Mouse (Mus musculus) right cerebral cortex, postnatal 14 days (tissue): ENCODE results near the gene Atp1b2.
"Not testable (repeated sequence)": the region's sequence is repeated elsewhere in the genome, so short reads cannot be mapped to it uniquely, and the experiment has no call there.

ENCODE experiments used
- DNase-seq: peaks from one replicate; pipeline ENCODE4 v3.0.0; 2022

The Atp1b2 gene

DNA sequence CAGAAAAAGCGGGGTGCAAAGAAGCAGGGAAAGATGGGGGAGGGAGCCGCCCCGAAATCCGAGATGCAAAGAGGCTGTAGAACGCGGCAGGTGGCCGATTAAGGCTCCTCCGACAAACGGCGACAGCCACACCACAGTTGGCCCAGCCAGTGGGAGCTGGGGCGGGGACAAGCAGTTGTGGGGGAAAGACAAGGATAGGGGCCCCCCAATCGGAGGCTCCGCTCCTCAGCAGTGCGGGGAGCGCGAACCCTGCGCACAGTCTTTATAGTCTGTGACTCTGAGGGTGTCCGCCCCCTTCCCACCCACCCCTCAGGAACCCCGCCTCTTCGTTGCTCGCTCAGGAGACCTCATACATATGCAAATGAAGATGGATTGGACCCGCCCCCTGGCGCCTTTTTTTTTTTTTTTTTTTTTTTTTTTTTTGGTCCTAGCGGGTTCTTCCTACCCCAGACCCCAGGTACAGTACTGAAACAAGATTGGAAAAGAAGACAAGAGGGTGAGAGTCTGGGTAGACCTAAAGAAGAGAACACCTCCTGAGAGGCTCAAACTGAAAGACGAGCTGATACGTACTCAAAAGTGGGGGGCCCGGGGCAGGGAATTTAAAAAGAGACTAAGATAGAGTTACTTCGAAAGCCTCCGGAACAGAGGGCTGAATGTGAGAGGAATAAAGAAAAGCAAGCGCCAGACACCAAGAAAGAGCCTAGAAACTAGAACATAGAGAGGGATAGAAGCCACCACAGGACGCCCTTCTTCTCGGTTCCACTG lies at the start of gene Atp1b2:
TSS of gene Atp1b2 (minus strand) at position 217 of the 765 bp plus-strand sequence.
- DNase-seq = peak; percentile 78

DNA sequence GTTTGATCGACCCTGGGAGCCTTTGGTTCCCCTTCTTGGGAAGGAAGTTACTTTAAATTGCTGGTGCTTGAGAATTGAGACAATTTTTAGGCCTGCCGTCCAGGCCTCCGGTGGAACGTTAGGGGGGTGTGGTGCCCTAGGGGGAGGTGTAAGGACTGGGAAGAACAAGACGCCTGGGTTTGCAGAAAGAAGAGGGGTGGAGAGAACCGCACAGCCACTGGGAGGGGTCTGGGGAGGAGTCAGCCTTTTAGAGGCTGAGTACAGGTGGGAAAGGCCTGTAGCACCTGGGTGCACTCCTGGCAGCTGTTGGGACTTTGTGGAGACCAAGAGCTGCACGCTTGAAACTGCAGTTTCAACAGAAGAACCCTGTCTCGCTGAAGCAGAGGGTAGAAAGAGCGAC lies 49.0 kb upstream of the Atp1b2 start:
- no peak for DNase-seq

DNA sequence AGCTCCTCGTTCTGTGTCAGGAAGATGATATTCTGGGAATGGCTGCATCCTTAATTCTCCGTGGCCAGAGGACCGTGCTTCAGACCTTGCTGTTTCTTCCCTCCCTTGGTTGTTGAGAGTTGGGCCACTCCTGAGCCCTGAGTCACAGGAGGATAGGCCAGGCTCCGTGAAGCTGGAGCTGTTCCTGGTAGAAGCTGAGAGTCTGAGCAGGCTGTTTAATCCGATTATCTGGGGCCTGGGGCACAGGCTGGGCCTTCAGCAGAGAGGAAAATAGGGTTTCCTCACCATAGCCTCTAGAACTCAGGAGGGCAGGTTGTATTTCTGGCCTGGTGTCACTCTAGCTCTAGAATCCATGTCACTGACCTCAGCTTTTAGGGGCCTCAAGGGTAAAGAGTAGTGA lies 47.7 kb upstream of the Atp1b2 start:
- no peak for DNase-seq

DNA sequence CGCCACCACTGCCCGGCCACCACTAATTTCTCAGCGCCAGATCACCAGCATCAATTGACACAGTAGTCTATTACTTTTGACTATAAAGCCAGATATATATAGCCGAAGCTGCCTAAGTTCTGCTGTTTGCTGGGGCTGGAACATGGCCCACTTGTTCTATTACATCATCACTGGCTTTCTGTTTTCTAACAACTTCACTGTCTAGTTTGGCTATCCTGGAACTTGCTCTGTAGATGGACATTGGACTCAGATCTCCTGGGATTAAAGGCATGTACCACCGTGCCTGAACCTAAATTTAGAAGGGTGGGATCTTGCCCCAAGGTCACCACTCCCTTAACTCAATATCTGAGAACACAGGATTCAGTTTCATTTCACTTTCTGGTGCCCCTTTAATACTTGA lies 40.1 kb upstream of the Atp1b2 start:
- DNase-seq = no peak

DNA sequence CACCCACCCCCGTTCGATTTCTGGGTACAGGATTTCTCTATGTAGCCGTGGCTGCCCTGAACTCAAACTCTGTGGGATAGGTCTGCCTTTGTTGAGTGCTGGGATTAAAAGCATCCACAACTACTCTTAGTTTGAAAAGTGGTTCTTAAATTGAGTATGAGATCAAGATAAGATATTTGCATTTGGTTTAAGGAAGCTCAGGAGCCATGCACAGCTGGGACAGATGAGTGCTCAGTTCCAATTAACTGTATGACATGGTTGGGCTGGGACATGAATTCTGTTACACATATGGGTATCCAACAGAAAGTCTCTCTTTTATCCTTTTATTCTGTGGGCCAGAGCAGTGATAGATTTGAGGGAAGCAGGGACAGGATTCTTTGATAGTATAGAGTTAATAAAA lies 29.7 kb upstream of the Atp1b2 start:
- DNase-seq = no peak

DNA sequence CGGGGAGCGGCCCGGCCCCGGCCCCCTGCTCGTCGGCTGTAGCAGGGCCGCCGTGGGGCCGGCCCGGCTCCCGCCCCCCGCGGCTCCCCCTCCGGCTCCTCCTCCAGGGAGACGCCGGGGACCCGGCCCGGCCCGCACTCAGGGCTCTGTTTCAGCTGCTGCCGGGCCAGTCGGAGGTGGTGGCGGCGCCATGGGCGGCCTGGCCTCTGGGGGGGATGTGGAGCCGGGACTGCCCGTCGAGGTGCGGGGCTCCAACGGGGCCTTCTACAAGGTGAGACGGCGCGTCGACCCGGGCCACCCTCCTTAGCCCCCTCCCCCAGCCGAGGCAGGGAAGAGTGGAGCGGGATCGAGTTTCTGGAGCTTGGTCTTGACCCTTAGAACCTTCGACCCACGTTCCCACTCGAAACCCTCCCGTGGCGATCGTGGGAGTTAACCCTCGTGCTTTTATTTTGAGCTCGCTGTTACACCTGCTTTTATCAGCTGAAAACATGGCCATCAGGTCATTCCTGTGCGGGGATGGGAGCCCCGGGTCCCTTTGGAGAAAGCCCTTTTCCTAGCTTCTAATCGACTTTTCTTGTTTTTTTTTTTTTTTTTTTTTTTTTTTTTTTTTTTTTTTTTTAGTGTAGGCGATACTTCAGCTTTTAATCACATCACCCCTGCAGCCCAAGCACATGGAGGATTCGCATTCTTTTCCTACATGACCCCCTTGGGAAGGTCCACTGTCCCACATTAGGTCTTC lies 27.6 kb upstream of the Atp1b2 start:
- DNase-seq = no peak

DNA sequence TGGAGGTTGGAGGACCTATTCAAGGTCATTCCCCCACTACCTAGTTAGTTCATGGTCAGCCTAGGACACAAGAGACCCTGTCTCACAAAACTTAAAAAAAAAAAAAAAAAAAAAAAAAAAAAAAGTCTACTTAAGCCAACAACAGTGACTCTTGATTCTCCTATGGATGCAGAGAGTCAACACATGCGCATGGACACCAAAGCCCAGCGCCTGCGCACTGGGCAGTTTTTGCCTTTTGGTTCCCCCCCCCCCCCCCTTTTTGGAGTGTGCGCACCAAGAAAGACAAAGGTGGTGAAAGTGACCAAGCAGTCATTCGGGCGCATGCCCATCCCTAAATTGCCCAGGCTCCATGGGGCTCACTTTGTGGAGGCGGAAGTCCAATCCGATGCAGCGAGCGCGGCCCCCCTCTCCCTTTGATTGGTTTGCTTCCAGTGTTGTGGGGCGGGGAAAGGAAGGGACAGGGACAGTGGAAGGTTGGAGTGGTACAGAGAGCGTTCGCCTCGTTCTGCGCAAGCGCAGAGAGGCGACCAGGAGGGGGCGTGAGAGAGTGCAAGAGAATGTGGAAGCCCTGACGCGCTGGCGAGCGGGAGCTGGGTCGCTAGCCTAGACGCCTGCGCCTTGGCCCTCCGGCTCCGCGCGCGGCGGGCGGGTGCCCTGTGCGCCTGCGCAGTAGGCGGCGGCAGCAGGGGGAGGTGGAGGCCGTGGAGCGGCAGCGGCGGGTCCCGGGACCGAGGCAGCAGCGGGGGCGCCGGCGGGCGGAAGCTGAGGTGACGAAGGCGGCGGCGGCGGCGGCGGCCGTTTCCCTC lies 26.7 kb upstream of the Atp1b2 start, which contains the start of gene Fxr2:
TSS of gene Fxr2 (plus strand) at position 707 of the 806 bp plus-strand sequence.
- DNase-seq = peak; percentile 100

DNA sequence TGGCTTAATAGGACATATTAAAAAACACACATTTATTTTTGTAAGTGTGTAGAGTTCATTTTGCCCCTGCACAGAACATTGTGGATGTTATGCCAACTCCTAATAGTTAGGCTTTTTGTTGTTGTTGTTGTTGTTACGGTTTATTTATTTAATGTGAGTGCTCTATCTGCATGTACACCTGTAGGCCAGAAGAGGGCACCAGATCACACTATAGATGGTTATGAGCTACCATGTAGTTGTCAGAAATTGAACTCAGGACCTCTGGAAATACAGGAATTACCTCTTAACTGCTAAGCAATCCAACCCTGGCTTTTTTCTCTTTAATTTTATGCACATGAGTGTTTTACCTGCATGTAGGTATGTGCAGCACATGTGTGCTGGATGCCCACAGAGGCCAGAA lies 24.1 kb upstream of the Atp1b2 start:
- no peak for DNase-seq

DNA sequence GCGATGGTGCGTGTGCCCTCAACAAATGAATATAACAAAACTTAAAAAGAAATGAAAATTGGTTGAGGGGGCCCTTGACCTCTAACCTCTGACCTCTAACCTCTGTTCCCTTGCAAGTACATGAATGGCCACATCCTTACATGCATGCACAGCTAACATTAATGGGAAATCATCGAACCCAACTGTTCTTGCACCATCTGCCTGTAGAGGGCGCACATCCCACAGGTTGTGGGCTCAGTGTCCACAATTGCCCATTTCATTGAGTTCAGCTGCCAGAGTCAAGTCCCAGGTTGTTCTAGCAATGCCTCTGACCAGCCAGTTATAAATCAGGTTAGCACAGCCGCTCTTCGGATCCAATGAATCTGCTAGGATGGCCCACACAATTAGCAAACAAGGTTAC lies 22.5 kb upstream of the Atp1b2 start:
- DNase-seq = peak; percentile 65

DNA sequence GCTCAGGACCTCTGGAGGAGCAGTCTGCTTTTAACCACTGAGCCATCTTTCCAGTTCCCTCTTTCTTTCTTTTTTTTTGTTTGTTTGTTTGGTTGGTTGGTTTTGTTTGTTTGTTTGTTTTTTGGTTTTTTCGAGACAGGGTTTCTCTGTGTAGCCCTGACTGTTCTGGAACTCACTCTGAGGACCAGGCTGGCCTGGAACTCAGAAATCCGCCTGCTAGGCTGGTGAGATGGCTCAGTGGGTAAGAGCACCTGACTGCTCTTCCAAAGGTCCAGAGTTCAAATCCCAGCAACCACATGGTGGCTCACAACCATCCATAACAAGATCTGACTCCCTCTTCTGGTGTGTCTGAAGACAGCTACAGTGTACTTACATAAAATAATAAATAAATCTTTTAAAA lies 18.6 kb upstream of the Atp1b2 start:
- not testable (repeated sequence) for DNase-seq

DNA sequence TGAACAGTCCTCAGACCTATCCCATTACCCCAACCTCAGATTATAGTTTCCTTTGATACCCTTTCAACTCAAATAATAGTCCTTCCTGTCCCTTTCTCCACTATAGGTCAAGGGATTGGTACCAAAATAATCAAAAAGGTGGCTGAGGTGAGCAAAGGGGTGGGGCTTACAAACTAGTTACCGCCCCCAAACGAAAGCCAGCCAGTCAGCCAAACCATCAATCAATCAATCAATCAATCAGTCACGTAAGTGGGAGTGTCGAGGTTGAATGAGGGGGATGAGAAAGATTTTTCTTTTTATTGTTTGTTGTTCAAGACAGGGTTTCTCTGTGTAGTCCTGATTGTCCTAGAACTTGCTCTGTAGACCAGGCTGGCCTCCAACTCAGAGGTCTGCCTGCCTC lies 17.3 kb upstream of the Atp1b2 start:
- DNase-seq = no peak

DNA sequence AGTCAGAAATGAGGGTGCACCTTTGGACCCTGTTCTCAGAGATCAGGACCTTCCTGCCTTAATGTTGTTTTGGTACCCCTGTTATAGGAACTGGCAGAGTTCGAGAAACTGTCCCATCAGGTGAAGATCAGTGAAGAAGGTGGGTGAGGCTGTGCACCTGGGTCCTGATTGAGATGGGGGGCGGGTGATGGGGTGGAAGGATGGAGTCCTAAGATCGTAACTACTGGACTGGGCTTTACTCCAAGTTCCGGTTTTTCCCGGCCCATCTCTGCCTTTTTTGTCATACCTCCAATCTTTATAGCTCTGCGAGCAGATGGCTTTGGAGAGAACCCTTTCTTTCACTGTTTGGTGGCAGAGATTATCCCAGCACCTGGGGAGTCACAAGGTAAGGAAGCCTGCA lies 16.7 kb upstream of the Atp1b2 start:
- no peak for DNase-seq

DNA sequence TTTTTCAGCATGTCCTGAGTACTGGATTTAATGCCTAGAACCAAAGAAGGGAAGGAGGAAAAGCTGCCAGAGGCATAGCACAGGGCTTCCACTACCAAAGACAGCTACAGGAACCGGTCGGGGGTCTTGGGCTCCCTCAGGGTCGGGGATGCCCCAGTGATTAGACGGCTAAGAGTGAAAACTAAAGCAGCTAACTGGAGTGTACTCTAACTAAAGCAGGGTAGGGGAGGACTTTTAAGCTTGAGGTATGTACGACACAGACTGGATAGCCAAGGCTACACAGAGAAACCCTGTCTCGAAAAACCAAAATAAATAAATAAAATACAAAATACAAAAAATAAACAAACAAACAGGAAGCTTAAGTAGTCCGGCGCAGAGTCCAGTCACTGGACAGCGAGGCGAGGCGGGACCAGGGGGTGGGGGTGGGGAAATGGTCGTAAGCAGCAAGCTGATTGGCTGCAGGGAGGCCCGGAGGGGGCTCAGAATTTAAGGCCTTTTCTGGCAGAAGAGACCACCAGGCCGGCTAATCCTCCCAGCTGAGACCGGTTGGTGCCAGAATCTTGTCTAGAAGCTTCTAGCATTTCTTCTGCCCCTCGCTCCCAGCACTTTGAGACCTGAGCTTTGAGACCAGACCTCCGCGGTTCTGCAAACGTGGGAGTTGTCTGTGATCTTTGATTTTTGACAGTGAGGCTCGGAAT lies 16.0 kb upstream of the Atp1b2 start, which contains the start of gene Sat2:
TSS of gene Sat2 (plus strand) at position 454 of the 698 bp plus-strand sequence.
- DNase-seq = peak; percentile 44

DNA sequence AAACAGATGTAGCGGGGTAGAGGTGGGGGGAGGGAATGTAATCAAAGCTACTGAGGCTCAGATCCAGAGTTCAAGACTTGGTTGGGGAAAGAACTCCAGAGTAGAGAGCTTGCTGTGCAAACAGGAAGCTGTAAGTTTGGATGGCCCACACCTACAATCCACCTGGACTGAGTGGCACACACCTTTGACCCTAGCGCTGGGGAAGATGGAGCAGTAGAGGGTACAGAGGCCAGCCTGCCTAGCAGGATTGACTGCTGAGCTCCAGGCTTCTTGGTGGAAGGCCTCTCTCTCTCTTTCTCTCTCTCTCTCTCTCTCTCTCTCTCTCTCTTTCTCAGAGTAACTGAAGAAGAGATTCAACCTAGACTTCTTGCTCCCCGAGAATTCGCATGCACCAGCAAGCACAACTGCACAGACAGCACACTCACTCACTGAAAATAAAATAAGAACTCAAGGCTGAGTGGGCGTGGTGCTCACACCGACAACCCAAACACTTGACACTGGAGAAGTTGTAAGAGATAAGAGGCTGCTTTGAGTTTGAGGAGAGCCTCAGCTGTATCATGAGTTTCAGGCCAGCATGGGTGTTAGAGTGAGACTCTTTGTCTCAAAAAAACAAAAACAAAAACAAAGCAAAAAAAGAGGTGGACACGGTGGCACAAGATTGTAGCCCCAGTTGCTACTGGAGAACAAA lies 14.8 kb upstream of the Atp1b2 start:
- no peak for DNase-seq

DNA sequence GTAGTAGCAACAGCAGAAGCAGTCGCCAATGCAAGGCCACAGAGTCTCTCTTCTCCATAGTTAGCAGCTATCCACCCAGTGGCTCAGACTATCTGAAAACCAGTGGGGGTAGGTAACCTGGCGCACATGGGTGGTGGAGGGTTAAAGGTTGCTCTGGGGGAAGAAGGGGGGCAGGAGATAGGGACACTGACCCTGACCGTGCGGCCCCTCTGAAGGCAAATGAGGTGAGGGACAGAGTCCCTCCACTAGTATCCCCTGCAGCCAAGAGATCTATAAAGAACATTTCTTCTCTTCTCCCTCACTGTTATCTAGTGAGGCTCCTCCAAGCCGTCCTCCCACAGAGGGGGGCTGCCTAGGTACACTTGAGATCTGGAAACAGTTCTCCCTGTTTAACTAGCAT lies 12.1 kb upstream of the Atp1b2 start, which contains the start of gene Shbg:
TSS of gene Shbg (minus strand) at position 101 of the 400 bp plus-strand sequence.
- no peak for DNase-seq

DNA sequence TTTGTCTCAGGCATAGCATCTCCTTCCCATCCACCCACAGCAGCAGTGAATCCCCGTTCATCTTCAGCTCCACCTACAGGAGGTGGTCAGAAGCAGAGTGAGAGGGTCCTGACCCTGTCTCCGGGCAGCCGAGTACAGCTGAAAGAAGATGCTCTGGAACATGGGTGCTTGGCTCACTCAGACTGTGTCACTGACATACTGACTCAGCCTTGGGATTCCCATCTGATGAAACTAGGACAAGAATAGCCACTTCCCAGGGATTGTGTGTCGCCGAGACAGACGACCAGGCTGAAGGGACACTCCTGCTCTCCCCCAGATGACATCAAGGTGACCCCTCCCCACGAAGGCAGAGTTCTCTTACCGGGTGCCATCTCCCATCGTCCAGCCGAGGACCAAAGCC lies 11.0 kb upstream of the Atp1b2 start:
- no peak for DNase-seq

DNA sequence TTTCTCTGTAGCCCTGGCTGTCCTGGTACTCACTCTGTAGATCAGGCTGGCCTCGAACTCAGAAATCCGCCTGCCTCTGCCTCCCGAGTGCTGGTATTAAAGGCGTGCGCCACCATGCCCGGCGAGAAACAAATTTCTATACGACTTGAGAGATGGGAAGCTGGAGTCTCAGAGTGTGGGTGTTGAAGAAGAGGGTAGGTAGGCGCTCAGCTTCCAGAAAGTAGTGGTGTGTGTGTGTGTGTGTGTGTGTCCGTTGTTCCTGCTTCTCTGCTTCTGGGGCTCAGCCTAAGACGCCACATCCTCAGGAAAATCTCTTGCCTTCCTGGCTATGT lies 8.5 kb upstream of the Atp1b2 start:
- DNase-seq = not testable (repeated sequence)

DNA sequence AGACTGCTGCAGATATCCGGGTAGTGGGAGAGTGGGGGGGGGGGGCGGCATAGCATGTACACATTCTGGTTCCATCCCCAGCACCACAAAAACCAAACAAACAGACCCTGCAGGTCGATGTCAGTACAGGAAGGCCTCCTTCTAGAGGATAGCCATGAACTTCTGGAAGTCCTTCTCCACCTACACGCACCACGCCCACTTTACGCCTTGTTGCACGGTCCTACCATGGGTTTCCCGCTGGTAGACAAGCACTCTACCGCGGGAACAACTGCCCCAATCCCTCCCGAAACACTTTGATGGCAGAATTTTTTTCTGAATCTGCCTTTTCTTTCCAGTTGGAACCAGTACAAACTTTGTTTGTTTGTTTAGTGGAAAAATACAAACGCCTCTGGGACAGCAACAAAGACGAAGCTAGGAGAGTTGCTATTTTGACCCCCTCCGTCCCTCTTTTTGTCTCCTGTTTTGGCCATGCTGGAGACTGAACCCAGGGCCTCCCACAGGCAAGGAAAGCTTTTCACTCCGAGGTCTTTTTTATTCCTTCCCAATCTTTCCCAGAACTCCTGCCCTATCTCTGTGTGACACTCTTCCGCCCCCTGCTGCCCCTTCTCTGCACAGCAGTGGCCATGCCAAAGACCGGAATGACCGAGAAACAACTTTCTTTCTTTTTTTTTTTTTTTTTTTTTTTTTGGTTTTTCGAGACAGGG lies 8.0 kb upstream of the Atp1b2 start:
- peak; percentile 81 for DNase-seq

DNA sequence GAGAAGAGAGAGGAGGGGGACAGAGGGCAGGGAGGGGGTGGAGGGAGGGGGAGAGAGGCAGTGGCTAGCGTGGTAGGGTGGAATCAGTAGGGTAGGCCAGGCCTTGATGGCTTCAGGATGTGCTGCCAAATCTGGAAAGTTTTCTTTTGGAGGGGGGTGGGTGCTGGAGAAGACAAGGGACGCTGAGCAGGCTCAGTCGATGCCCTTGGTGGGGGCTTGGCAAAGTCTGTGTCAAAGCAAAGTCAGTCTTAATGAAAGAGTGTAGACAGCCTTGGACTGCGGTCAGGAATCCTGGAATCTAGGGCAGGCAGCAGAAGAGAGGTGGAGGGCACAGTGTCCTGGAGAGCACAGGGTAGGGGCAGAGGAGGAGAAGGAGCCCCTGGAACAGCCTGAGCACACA lies 5.2 kb upstream of the Atp1b2 start:
- no peak for DNase-seq

DNA sequence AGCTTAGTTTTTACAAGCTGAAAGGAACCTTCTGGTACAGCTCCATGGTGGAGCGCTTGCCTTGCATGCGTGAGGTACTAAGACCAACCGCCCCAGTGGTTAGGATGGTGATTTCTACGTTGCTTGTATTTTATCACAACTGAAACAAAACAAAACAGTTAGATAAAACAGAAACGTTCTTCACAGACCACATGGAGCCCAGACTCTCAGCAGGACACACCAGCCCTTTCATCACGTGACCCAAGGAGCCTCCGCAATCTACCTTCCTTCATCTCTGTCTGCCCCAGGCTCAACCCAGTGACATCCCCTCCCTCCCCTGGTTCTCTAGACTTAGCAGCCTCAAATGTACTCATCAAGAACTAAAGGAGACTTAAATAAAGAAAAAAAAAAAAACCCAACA lies 3.7 kb upstream of the Atp1b2 start:
- DNase-seq = no peak

DNA sequence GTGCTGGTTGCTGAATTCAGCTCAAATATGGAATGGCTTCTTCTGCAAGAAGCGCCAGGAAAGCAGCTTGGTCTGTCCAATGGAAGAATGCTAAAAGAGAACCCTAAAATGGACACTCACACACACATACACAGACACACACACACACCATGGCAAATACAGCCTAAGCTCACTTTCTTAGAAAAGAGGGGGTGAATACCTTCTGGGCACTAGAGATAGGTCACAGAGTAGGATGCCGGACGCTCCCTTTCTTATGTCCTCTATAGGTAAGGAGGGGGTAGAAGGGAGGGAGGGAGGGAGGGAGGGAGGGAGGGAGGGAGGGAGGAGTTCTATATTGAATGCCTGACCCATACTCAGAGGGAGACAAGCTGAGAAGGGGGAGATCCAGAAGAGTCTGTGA lies 2.8 kb upstream of the Atp1b2 start:
- no peak for DNase-seq

DNA sequence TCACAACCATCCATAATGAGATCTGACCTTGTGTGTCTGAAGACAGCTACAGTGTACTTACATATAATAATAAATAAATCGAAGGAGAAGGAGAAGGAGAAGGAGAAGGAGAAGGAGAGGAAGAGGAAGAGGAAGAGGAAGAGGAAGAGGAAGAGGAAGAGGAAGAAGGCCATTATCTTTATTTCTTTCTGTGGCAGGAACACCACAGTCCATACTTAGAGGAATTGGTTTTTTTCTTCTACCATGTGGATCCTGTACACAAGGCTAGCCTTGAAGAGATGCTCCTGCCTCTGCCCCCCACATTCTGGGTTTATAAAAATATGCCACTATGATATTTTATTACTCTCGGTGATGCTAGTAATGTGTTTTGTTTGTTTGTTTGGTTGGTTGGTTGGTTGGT lies 1.1 kb upstream of the Atp1b2 start:
- DNase-seq = no peak
